Mouse (Mus musculus) kidney, embryonic 15.5 days (tissue): Measurements from ENCODE around the gene Ikbkg. TPM values are rescaled to one million over a fixed set of nuclear protein-coding genes. Genes with fewer than 3 reads are reported as not detected.
"Not testable (repeated sequence)": the region's sequence is repeated elsewhere in the genome, so short reads cannot be mapped to it uniquely, and the experiment has no call there.

Source experiments
- ATAC-seq: fragments of 200-750 bp; cut with Nextera tagmentation; replicated peaks from 2 replicates; pipeline ENCODE4 v1.8.0; 2017; ENCODE audit warnings: moderate TSS enrichment; ENCODE audit not compliant: low FRiP score
- H3K27ac ChIP-seq: fragments of 300-500 bp; sonication (generic); 2 replicates; pipeline ENCODE4 v1.5.1; 2015; ENCODE audit warnings: mild to moderate bottlenecking, inconsistent platforms
- H3K27me3 ChIP-seq: fragments of 300-500 bp; sonication (generic); 2 replicates; pipeline ENCODE4 v1.6.1; 2015; ENCODE audit warnings: inconsistent platforms
- H3K36me3 ChIP-seq: fragments of 300-500 bp; sonication (generic); 2 replicates; pipeline ENCODE4 v1.6.1; 2015; ENCODE audit warnings: inconsistent platforms
- H3K4me1 ChIP-seq: fragments of 300-500 bp; sonication (generic); 2 replicates; pipeline ENCODE4 v1.6.1; 2015; ENCODE audit warnings: inconsistent platforms
- H3K4me2 ChIP-seq: fragments of 300-500 bp; sonication (generic); 2 replicates; pipeline ENCODE4 v1.6.1; 2015; ENCODE audit warnings: moderate library complexity, mild to moderate bottlenecking, inconsistent platforms
- H3K4me3 ChIP-seq: fragments of 300-500 bp; sonication (generic); replicated peaks from 2 replicates; pipeline ENCODE4 v1.5.1; 2015; ENCODE audit warnings: mild to moderate bottlenecking, inconsistent platforms
- H3K9ac ChIP-seq: fragments of 300-500 bp; sonication (generic); 2 replicates; pipeline ENCODE4 v1.6.1; 2015; ENCODE audit warnings: mild to moderate bottlenecking, inconsistent platforms
- H3K9me3 ChIP-seq: fragments of 300-500 bp; sonication (generic); replicated peaks from 2 replicates; pipeline ENCODE4 v1.6.1; 2016; ENCODE audit warnings: inconsistent platforms
- WGBS: fragments of 180-500 bp; shearing (Covaris S2); methylation state at CpG from one replicate; pipeline ENCODE4 v1.1.7; 2015; ENCODE audit warnings: mixed read lengths; 5-methylcytosine and 5-hydroxymethylcytosine counted together
- polyA plus RNA-seq: library from polyadenylated mRNA; unstranded; fragments of >200 nt; fragmentation: Nextera tagmentation; extraction: Ambion mirVana; gene quantifications from 2 replicates; pipeline ENCODE4 v1.2.1, GENCODE M21; 2015

Gene Ikbkg
- polyA plus RNA-seq, 1 experiment from 2014 or later, result 19.9 TPM

DNA sequence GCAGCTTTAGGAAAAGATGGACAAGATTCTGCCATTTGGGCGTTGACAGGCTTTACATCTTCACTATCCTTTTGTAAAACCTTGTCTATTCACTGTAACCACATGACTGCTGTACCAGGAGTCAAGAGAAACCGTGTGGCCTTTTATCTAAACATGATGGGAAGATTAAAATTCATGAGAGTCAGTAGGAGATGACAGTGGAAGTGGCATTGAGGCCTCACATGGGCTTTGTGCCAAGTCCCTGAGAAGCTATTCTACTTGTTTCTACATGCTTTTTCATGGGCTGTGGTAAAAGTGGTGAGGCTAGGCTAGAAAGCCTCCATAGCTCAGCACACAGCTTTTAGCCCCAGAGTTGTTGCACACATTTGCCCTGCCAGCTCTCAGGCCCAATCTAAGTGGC lies 15.2 kb downstream of the Ikbkg start:
- Histone ChIP-seq H3K27ac (no peak overlapping the region), H3K36me3 (peaks cover 7% of the 10 kb centered on the region; the same call in 1 of the 2 replicates), H3K9me3 (no peaks in the 10 kb centered on the region), H3K4me1 (no peaks in the 10 kb centered on the region), H3K4me2 (no peak overlapping the region), H3K4me3 (no peak overlapping the region), H3K27me3 (no peaks in the 10 kb centered on the region), H3K9ac (no peak overlapping the region)
- 67% methylated on average over 2 of the region's 2 CpGs for WGBS
- ATAC-seq, result no peak

DNA sequence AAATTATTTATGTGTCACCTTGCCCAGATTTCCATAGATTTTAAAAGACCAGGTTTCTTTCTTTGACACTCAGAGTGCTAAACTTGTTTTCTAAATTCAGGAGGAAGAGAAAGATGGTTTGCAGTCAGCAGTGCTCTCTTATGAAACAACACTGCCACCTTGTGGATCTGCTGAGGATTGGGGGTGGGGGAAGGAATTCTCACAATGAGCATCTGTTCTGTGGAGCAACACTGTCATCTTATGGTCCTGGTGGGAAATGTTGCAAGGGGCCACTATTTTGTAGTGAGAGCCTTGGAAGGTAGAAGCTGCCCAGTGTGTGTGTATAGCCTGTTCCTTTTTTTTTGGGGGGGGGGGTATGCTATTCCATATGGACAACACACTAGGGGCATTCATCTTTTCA lies 20.3 kb downstream of the Ikbkg start:
- no peak overlapping the region for H3K9ac ChIP-seq
- no peaks in the 10 kb centered on the region for H3K4me1 ChIP-seq
- no peak overlapping the region for H3K4me3 ChIP-seq
- ATAC-seq, result peak; percentile 56; the same call in 1 of the 2 replicates
- no peak overlapping the region for H3K4me2 ChIP-seq
- peaks cover 7% of the 10 kb centered on the region for H3K36me3 ChIP-seq
- H3K27me3 ChIP-seq, result no peaks in the 10 kb centered on the region
- no peaks in the 10 kb centered on the region for H3K9me3 ChIP-seq
- no peak overlapping the region for H3K27ac ChIP-seq

DNA sequence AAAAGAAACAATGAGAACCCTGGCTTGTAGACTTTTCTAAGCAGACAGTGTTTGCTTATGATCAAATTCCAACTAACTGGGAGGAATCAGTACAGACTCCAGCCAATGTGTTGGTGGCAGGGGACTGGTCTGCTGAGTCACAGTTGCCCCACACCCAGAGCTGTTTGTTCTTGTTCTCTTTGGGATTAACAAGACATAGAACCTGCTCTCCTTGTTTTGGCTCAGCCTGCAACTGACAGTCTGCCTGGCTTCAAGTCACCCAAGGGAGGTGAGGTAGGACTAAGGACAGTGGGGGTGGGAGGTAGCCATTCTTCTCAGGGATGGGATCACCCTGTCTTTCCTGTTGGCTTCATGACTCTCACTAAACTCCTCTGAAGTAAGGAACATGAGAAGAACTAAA lies 31.4 kb downstream of the Ikbkg start:
- no peak for ATAC-seq
- Histone ChIP-seq H3K9me3 (no peaks in the 10 kb centered on the region), H3K27me3 (no peaks in the 10 kb centered on the region), H3K4me1 (0 out of 2 replicates have a peak, but pooled peaks cover 2% of the 10 kb centered on the region), H3K36me3 (no peaks in the 10 kb centered on the region), H3K4me3 (no peak overlapping the region), H3K9ac (no peak overlapping the region), H3K27ac (no peak overlapping the region), H3K4me2 (no peak overlapping the region)

DNA sequence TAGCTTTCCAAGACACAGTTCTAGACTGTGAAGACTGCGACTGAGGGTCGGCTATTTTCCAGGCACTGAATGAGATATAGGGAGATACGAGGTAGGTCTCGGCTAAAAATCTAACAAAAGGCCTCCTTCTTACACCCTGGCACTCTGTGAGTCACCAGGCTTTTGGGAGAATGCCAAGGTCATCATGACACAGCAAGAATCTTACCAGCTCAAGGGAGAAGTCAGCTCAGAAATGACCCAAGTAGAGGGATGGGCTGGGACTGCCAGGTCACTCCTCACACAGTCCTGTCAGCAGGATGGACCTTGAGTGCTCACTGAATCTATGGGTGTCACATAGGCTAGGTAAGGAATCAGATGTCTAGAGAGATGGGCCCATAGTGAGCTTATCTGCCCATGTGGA lies 32.1 kb downstream of the Ikbkg start:
- Histone ChIP-seq H3K27ac (no peak overlapping the region), H3K9ac (no peak overlapping the region), H3K36me3 (no peaks in the 10 kb centered on the region), H3K4me3 (no peak overlapping the region), H3K9me3 (no peaks in the 10 kb centered on the region), H3K4me2 (no peak overlapping the region), H3K4me1 (0 out of 2 replicates have a peak, but pooled peaks cover 2% of the 10 kb centered on the region), H3K27me3 (no peaks in the 10 kb centered on the region)
- ATAC-seq, result no peak
- 85% methylated on average over 4 of the region's 4 CpGs for WGBS

DNA sequence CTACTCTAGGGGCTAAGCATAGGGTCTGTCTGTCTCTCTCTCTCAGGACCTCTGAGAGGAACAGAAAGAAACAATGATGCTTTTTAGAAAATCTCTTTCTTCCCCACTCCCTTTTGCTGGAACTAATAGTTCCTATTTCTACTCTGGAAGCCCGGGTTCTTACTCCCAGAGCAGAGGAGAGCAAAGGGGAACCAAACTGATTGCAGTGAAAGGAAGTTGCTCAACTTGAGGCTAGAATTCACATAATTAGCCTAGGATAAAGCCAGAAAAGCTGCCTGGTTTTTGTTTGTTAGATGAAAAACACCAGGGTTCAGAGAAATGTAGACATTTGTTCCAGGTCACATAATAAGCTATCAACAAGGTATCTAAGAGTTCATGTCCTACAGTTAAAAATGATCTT lies 33.2 kb downstream of the Ikbkg start:
- 84% methylated on average over 1 of the region's 1 CpGs for WGBS
- H3K4me1 ChIP-seq, result 0 out of 2 replicates have a peak, but pooled peaks cover 5% of the 10 kb centered on the region
- no peak overlapping the region for H3K9ac ChIP-seq
- H3K27me3 ChIP-seq, result no peaks in the 10 kb centered on the region
- H3K36me3 ChIP-seq, result no peaks in the 10 kb centered on the region
- no peak overlapping the region for H3K4me3 ChIP-seq
- no peak for ATAC-seq
- no peak overlapping the region for H3K27ac ChIP-seq
- no peaks in the 10 kb centered on the region for H3K9me3 ChIP-seq
- H3K4me2 ChIP-seq, result no peak overlapping the region

DNA sequence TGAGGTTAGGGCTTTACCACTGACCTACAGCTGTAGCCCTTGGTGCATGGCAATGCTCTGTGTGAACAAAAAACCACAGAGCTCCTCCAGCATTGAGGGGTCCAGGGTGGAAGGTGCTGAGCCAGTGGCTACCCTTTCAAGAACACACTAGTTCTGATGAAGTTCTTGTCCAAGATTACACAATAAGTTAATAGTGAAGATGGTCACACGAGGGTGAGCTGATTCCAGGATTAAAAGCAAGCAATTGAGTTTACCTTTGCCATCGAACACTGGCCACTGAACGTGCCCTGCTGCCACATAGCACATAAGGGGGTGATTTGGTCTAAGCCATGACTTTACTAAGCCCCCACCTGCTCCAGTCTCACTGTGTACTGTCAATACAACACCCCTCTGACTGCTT lies 34.0 kb downstream of the Ikbkg start:
- ATAC-seq, result no peak

DNA sequence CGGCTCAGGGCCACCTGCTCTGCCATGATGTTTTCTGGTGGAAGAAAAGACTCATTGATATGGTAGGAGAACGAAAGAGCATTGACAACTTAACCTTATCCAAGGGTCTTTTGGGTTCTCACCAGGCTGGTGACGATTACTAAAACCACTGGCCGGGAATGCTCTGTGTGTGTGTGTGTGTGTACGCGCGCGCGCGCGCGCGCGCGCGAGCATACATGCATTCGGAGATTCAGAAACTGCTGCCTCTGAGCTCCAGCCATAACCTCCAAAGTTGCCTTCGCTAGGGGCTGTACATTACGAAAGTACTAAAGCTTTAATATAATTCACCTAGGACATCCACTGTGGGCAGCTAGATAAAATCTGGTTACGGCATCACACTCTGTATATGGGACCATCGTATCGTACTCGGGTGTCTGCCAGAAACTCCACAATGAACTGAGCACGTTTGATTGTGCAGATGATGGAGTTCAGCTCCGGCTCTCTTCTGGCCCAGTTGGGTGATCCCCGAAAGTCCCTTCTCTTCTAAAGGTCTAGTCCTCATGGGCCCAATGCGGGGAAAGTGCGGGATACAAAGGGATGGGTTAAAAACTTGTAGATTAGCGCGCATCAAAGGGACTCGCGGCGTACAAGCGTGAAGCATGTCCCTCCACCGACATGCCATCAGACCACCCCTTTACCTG lies 35.2 kb downstream of the Ikbkg start:
- H3K4me1 ChIP-seq, result 0 out of 2 replicates have a peak, but pooled peaks cover 5% of the 10 kb centered on the region
- no peaks in the 10 kb centered on the region for H3K9me3 ChIP-seq
- peak overlapping the region; percentile 31; the same call in 1 of the 2 replicates for H3K9ac ChIP-seq
- H3K36me3 ChIP-seq, result peaks cover 8% of the 10 kb centered on the region
- peak overlapping the region; percentile 92; the same call in 1 of the 2 replicates for H3K27ac ChIP-seq
- 30% methylated on average over 35 of the region's 35 CpGs for WGBS
- peak; percentile 16 for ATAC-seq
- H3K4me3 ChIP-seq, result peak overlapping the region; percentile 59
- peak overlapping the region; percentile 65 for H3K4me2 ChIP-seq
- H3K27me3 ChIP-seq, result no peaks in the 10 kb centered on the region

More for the DNA sequence above, 34.0 kb downstream of the Ikbkg start:
- Histone ChIP-seq H3K27ac (no peak overlapping the region), H3K4me3 (no peak overlapping the region), H3K9ac (no peak overlapping the region), H3K4me2 (no peak overlapping the region), H3K27me3 (no peaks in the 10 kb centered on the region), H3K9me3 (no peaks in the 10 kb centered on the region), H3K4me1 (0 out of 2 replicates have a peak, but pooled peaks cover 5% of the 10 kb centered on the region), H3K36me3 (no peaks in the 10 kb centered on the region)
- WGBS, result 86% methylated on average over 3 of the region's 3 CpGs

DNA sequence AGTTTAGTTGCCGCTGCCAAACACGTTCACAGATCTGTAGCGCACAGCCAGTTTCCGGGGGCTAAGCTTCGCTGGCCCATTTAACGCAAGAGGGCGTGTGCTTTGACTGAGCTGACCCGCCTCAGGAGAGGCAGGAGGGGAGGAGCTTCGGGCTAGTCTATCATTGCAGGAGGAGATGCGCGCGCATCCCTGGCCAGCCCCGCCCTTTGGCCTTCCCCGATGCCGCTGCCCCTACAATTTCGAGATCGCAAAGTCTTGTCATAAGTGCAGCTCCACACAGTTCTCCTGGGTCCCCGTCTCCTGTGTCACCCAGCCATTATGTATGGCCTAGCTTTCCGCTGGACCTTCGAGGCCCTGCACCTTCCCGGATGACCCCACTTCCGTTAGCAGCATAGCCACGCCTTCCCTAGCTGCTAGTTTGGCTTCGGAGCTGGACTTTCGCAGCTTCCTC lies 35.8 kb downstream of the Ikbkg start, which contains the start of gene G6pdx:
G6pdx (minus strand) TSS at position 369 of the 451 bp plus-strand sequence.
- H3K9ac ChIP-seq, result peak within 1 kb of the TSS; percentile 48
- ATAC-seq, result peak; percentile 89
- no peaks in the 10 kb centered on the region for H3K27me3 ChIP-seq
- peaks cover 14% of the 10 kb centered on the region for H3K36me3 ChIP-seq
- H3K4me2 ChIP-seq, result peak within 1 kb of the TSS; percentile 65
- H3K4me1 ChIP-seq, result 0 out of 2 replicates have a peak, but pooled peaks cover 5% of the 10 kb centered on the region
- H3K4me3 ChIP-seq, result peak within 1 kb of the TSS; percentile 59
- peak within 1 kb of the TSS; percentile 92 for H3K27ac ChIP-seq
- 19% methylated on average over 25 of the region's 25 CpGs for WGBS
- H3K9me3 ChIP-seq, result no peaks in the 10 kb centered on the region

DNA sequence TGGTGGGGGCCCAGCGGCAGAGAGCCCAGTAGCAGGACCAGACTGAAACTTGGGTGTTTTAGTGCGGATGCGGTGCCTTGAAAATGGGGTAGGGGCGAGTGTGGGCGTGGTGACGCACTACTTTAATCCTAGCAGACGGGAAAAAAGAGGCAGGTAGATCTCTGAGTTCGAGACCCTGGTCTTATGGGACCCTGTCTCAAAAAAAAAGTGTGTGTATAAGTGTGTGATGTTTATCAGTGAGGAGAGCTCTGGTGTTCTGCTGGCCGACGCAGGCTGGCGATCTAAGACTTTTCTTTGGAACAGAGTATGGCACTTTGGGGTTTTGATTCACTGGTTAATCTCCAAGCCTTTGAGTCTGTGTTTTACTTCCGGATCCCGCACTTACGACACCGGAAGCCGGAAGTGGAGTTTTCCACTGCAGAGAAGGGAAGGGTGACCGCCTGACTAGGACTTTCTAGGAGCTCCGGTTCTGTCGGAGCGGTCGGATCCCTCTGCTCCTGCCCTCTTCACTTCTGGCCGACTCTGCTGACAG lies 36.3 kb downstream of the Ikbkg start:
- 17% methylated on average over 22 of the region's 22 CpGs for WGBS
- H3K4me3 ChIP-seq, result peak overlapping the region; percentile 59
- peak; percentile 62 for ATAC-seq
- H3K4me2 ChIP-seq, result peak overlapping the region; percentile 65
- peak overlapping the region; percentile 48 for H3K9ac ChIP-seq
- no peaks in the 10 kb centered on the region for H3K9me3 ChIP-seq
- H3K36me3 ChIP-seq, result peaks cover 19% of the 10 kb centered on the region
- H3K27me3 ChIP-seq, result no peaks in the 10 kb centered on the region
- peak overlapping the region; percentile 92 for H3K27ac ChIP-seq
- 0 out of 2 replicates have a peak, but pooled peaks cover 5% of the 10 kb centered on the region for H3K4me1 ChIP-seq

DNA sequence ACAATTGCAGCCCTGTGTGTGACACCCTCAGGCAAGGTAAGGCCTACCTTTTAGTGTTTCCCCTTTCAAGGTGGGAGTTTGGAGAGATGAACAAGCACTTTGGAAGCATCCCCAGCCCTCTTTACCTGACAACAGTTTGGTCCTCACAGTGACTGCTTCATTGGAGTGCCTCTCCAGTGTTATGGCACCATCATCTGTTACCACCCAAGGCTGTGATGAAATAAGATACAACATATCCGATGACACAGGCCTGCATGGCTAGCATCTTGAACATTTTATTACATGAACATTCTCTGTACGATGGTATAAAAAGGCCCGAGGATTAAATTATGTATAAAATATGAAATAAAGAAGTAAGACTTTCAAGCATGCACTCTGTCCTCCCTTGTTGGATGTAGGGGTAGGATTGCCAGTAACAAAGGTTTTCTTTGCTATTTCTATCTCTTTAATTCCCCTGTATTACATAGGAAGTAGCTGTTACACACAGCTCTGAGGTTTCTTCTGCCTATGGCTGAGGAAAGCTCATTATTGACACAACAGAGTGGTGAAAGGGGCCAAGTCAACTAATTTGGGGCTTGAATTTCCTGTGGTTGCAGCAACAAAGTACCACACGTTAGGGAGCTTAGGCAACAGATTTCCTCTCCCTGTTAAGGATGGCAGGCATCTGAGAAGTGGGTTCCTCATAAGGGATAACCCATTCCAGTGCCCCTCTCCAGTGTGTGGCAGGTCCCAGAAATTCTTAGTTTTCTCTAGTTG lies 58.2 kb downstream of the Ikbkg start:
- ATAC-seq, result no peak
- H3K4me1 ChIP-seq, result no peaks in the 10 kb centered on the region
- no peak overlapping the region for H3K4me3 ChIP-seq
- WGBS, result 77% methylated on average over 4 of the region's 4 CpGs
- H3K36me3 ChIP-seq, result peaks cover 18% of the 10 kb centered on the region; the same call in 1 of the 2 replicates
- no peaks in the 10 kb centered on the region for H3K9me3 ChIP-seq
- H3K27me3 ChIP-seq, result no peaks in the 10 kb centered on the region
- H3K9ac ChIP-seq, result no peak overlapping the region
- no peak overlapping the region for H3K27ac ChIP-seq
- no peak overlapping the region for H3K4me2 ChIP-seq

DNA sequence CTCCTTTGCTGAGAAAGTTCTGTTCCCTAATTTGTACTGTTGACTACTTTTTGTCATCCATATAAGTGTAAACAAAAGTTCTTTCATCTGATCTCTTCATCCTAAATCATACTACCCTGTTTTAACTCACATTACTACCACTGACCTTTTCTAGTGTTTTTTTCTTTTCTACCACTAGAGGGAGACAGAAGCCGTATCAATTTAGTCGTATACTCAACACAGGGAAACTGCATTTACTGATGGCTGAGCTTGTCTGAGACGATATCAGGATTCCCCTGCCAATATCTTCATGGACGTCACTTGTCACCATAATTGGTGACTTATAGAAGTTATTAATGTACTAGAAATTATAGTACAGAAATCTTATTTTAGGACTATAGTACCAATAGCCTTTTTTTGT lies 59.7 kb downstream of the Ikbkg start:
- ATAC-seq, result no peak
- Histone ChIP-seq H3K27me3 (no peaks in the 10 kb centered on the region), H3K4me2 (no peak overlapping the region), H3K9me3 (no peaks in the 10 kb centered on the region), H3K4me3 (no peak overlapping the region), H3K27ac (no peak overlapping the region), H3K9ac (no peak overlapping the region), H3K36me3 (peaks cover 14% of the 10 kb centered on the region; the same call in 1 of the 2 replicates), H3K4me1 (no peaks in the 10 kb centered on the region)
- 7% methylated on average over 4 of the region's 4 CpGs for WGBS

DNA sequence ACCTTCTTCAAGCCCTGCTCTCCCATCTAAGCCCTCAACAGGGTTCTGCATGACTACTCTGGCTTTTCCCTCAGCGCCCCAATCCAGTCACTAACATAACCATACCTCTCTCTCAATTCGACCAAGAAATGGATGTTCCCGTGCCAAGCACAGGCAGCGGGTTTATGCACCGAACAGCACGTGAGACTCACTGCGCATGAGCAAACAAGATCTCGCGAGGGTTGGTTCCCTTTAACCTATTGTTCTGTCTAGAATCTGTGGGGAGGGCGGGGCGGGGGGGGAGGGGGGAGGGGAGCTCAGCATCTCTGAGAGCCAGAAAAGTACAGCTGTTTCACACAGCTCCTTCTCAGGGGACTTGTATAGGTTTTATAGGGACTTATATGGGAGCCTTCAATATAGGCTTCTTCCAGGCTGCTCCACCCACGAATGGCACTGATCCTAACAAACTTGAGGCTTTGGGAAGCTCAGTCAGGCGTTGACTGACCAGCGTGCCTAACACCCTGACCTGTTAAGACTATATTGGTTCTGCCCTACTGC lies 88.3 kb downstream of the Ikbkg start, which contains the start of gene Gm6880:
Gm6880 (minus strand) TSS at position 51 of the 537 bp plus-strand sequence.
- not testable (repeated sequence) for H3K4me1 ChIP-seq, H3K9ac ChIP-seq, ATAC-seq, H3K27me3 ChIP-seq, H3K4me3 ChIP-seq, H3K27ac ChIP-seq, H3K9me3 ChIP-seq, H3K36me3 ChIP-seq, H3K4me2 ChIP-seq
- WGBS, result 69% methylated on average over 14 of the region's 14 CpGs
